Mouse (Mus musculus) skeletal muscle tissue, adult 2 months (tissue): ENCODE measurements at regions not wholly inside any gene's neighbourhood (a gene's known extent, or its start where the extent isn't known, plus 50 kb on each side); places are given as distances from the start of the nearest gene placed in this dataset.
"Not testable (repeated sequence)": the region's sequence is repeated elsewhere in the genome, so short reads cannot be mapped to it uniquely, and the experiment has no call there.

ENCODE experiments used
- DNase-seq: peaks from one replicate; pipeline ENCODE4 v3.0.0-alpha.2; 2012; ENCODE audit warnings: low read depth, low spot score

GRCm38 (mm10) chr9:31653788-31654187 lies 189.5 kb upstream of the Tmem45b start:
- no peak for DNase-seq

DNA sequence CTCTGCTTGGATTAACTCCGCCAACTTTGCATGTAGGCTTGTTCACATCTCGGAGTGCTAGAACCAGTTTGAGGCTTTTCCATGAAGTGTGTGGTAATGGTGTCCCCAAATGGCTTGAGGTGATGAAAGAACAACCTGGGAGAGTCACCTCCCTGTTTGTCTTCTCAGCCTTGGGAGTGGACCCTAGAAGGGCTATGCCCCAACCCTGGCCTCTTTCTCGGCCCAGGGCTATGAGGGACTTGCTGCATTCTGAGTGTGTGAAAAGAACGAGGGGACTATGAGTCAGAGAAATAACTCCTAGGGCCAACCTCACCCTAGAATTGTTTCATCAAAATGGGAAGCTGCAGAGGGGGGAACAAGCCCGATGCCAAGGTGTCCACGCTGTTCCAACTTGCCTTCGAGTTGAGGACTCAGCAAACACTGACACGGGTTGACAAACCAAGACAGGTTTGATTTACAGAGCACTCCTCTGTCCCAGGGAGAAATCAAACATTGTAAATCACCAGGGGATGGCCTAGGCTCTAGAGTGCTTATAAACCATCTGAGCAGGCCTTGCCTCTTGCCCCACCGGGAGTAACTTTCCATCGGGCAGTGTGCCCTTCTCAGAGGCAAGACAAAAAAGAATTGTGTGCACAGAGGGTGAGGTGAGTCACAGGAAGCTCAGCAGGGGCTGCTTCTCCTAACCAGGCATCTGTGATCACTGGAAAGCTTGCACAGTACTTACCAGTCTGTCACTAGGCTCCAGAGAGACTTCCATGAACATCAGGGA lies 186.3 kb upstream of the Tmem45b start:
- no peak for DNase-seq

GRCm38 (mm10) chr9:31649073-31649472 lies 184.8 kb upstream of the Tmem45b start:
- DNase-seq = no peak

GRCm38 (mm10) chr9:31648551-31648950 lies 184.3 kb upstream of the Tmem45b start:
- DNase-seq = no peak

GRCm38 (mm10) chr9:31645114-31645513 lies 180.9 kb upstream of the Tmem45b start:
- no peak for DNase-seq

DNA sequence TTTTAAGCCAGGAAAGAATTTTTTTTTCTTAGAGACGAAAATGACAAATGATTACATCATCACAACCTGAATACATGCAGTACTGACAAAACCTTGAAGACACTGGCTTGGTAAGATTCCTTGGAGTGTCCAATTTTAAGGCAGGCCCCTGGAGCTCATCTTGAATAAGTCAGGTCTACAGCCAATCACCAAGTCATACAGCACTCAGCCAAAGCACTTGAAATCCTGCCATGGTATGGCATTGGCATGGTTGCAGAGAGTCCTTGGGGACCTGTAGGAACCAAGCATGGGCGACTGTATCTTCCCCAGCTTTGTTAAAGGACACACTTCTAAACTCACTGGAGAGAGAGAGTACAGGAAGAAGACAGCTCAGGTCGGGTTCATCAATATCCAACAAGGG lies 179.8 kb upstream of the Tmem45b start:
- DNase-seq = no peak

DNA sequence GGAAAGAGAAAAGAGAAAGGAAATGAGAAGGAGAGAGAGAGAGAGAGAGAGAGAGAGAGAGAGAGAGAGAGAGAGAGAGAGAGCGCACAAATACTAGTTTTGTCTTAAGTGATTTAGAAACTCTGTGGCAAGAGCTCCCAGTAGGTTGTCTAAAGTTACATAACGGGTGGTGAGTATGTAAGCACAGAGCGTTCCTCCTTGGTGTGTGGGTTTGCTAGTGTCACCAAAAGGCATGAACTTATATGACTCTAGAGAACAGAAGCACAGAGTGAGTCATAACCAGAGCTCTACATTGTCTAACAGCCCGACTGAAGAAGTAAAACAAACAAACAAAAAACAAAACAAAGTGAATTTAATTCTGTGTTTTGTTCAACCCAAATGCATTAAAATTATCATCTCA lies 177.9 kb upstream of the Tmem45b start:
- DNase-seq = peak; percentile 25

- DNase-seq = no peak
Measured at GRCm38 (mm10) chr9:31628291-31628690, 164.0 kb upstream of the Tmem45b start.

- DNase-seq = not testable (repeated sequence)
Measured at GRCm38 (mm10) chr9:31621553-31621952, 157.3 kb upstream of the Tmem45b start.

DNA sequence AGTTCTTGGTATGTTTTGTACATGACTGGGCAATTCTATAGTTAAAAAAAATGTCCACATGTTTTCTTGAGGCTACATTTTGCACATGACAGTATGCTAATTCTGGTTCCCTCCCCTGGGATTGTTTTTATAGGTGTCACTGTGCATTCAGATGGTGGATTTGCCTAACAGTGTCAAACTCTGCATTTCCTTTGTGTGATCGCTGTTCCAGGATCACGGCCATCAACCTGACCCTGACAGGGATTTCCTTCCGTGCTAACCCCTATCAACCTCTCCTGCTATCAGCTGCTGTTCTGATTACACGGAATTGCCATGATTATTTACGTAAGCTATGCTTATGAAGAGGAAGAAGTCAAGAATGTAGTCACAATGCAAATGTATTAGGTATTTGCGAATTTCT lies 155.1 kb upstream of the Tmem45b start:
- DNase-seq = no peak

- no peak for DNase-seq
Measured at GRCm38 (mm10) chr9:31614250-31614945, 150.1 kb upstream of the Tmem45b start.

GRCm38 (mm10) chr9:31611036-31611695 lies 146.9 kb upstream of the Tmem45b start:
- DNase-seq = no peak

DNA sequence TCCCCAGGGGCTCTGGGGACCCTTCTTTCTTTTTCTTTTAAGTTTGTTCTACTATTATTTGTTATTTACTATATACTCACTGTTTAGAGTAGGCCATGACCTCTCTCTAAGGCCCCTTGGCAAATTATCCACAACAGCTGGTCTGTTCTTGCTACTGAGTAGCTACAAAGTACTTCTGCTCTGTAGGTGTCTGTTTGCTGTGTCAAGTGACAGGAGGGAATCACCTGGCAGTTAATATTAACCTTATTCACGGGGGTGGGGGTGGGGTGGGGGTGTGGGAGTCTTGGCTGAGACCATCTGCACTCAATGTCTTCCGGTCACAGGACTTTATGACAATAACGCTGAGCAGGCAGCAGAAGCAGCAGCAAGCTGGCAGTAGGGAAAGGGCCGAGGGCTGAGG lies 146.4 kb upstream of the Tmem45b start:
- DNase-seq = no peak

DNA sequence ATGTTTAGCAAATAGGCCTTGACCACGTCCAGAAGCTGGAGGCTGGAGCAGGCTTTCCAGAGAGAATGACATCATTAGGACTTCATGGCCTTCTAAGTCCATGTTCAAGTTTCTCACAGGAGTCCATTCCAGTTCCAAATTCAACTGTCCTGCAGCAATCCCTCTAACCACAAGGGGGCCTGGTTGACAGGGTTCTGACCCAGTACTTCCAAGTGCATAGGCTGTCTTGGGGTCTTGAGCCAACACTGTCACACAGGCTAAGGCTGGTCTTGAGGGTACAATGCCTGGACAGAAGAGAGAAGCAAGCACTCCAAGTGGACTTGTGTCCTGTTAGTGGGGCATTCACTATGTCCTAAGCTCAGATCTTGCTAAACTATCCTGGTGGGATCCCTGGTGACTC lies 145.9 kb upstream of the Tmem45b start:
- no peak for DNase-seq

DNA sequence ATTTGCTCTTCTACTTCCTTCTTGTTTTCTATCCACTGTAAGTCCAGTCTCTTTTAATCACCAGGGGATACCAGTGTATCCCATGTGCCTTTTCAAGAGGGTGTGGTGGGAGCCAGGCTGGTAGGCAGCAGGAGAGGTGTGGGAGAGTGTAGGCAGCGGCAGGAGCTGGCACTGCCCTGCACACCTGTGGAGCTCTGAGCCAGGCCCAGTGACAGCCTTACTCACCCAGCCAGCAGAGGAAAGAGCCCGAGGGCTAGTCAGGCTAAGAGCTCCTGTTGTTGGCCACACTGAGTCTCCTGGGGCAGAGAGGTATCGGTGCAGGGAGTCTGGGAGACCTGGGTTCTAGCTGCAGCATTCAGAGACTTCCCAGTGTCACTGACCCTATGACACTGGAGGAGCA lies 145.5 kb upstream of the Tmem45b start:
- no peak for DNase-seq

- DNase-seq = no peak
Measured at GRCm38 (mm10) chr9:31608084-31608870, 144.0 kb upstream of the Tmem45b start.

DNA sequence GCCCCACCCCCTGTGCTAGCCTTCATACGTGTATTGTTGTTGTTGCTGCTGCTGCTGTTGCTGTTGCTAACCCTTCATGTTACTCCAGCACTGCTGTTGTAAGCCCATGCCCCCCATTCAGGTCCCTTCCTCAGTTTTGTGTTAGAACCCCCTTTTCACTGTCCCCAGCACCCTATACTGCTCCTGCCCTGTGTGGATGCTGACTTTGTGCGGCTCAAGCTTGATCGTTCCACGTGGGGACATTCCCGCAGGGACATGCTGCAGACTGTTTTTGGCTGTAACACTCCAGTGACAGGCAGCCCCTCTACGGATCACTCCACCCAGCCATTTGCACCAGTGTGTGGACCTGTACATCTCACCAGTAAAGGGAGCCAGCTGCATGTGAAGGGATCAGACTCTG lies 142.7 kb upstream of the Tmem45b start:
- no peak for DNase-seq

- no peak for DNase-seq
Measured at GRCm38 (mm10) chr9:31604497-31605090, 140.3 kb upstream of the Tmem45b start.

- DNase-seq = no peak
Measured at GRCm38 (mm10) chr9:31602707-31603106, 138.4 kb upstream of the Tmem45b start.

DNA sequence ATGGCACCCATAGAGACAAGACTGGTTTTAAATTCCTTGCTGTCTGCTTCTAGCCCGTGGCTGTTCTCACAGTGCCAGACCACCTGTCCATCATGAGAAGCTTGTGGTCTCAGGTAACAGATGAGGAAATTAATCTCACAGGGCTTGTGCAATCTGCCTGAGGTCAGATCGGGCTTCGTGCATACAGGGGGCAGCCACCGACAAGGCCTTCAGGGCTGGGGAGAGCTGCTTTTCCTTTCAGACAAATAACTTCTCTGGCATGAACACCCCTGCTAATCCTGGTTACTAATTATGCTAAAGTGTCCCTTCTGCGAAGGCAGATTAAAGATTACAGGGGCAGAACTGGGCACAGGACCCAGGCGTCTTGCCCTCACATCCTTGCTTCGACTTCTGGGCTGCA lies 130.8 kb upstream of the Tmem45b start:
- DNase-seq = peak; percentile 87

- no peak for DNase-seq
Measured at GRCm38 (mm10) chr9:31587671-31588070, 123.4 kb upstream of the Tmem45b start.

GRCm38 (mm10) chr9:31583983-31584382 lies 119.7 kb upstream of the Tmem45b start:
- DNase-seq = no peak
